Mouse (Mus musculus): ENCODE measurements at regions not wholly inside any gene's neighbourhood (a gene's known extent, or its start where the extent isn't known, plus 50 kb on each side); places are given as distances from the start of the nearest gene placed in this dataset.

- H3K4me2 ChIP-seq (ENCODE audit: low read depth, low read length) = no peak overlapping the region
- no peak overlapping the region for H3K27ac ChIP-seq (ENCODE audit: low read length)
- H3K36me3 ChIP-seq (ENCODE audit: control insufficient read depth, insufficient read depth, low read length) = no peaks in the 10 kb centered on the region
- WGBS = 77% methylated on average over 3 of the region's 3 CpGs
- no peak overlapping the region for H3K4me3 ChIP-seq (ENCODE audit: low read length)
- no peaks in the 10 kb centered on the region for H3K9me3 ChIP-seq (ENCODE audit: control insufficient read depth, low read length)
- H3K4me1 ChIP-seq (ENCODE audit: control insufficient read depth, insufficient read depth, low read length) = no peaks in the 10 kb centered on the region
- no peak for ATAC-seq
- no peaks in the 10 kb centered on the region for H3K27me3 ChIP-seq (replicated peaks; ENCODE audit: control insufficient read depth, insufficient read depth, low read length)
- no peak overlapping the region for H3K9ac ChIP-seq (ENCODE audit: low read depth, low read length)
These were observed 942.4 kb upstream of the Hs3st1 start for GRCm38 (mm10) chr5:40697517-40698298.

Data from intestine, embryonic 16.5 days (tissue).